In genomic region chr12:111670371-111670971, GRCm38 (mm10) we compare ENCODE assay signal across 7 mouse cellular contexts. TPM values are rescaled to one million over a fixed set of nuclear protein-coding genes. Genes with fewer than 3 reads are reported as not detected.
DNase-seq lines count a peak whose midpoint lies in the region; ATAC-seq and TF ChIP-seq lines count a peak whose summit lies in the region.

No protein-coding gene starts in this region.

- H3K36me3 ChIP-seq in hindbrain, postnatal 0 days (ENCODE audit: insufficient read depth, low read length): 0 out of 2 replicates have a peak, but pooled peaks cover 5% of the 10 kb centered on the region
- no peaks in the 10 kb centered on the region for H3K36me3 ChIP-seq in liver, embryonic 15.5 days (replicated peaks)

- no peak for TF ChIP-seq POLR2A in embryonic fibroblast, embryonic 13.5 days (IDR thresholded peaks at IDR 0.05; ENCODE audit: low read depth, low read length)

- peak overlapping the region; percentile 97 for H3K9ac ChIP-seq in hindbrain, postnatal 0 days (replicated peaks; ENCODE audit: low read length)
- H3K9ac ChIP-seq in liver, embryonic 15.5 days: no peak overlapping the region

- peaks cover 6% of the 10 kb centered on the region for H3K4me1 ChIP-seq in embryonic fibroblast, embryonic 13.5 days (ENCODE audit: control insufficient read depth, insufficient read depth, low read length)
- H3K4me1 ChIP-seq in hindbrain, postnatal 0 days (ENCODE audit: insufficient read depth, low read length): peaks cover 17% of the 10 kb centered on the region
- H3K4me1 ChIP-seq in liver, embryonic 15.5 days (replicated peaks): peaks cover 49% of the 10 kb centered on the region

- H3K4me3 ChIP-seq in embryonic fibroblast, embryonic 13.5 days (ENCODE audit: insufficient read depth, low read length): peak overlapping the region; percentile 56; the same call in 1 of the 2 replicates
- H3K4me3 ChIP-seq in hindbrain, postnatal 0 days (ENCODE audit: low read length): peak overlapping the region; percentile 85
- peak overlapping the region; percentile 47 for H3K4me3 ChIP-seq in liver, embryonic 15.5 days (replicated peaks)

- H3K4me2 ChIP-seq in hindbrain, postnatal 0 days (ENCODE audit: low read depth, low read length): peak overlapping the region; percentile 77
- H3K4me2 ChIP-seq in liver, embryonic 15.5 days: peak overlapping the region; percentile 67

- no peak for TF ChIP-seq CTCF in embryonic fibroblast, embryonic 13.5 days (IDR thresholded peaks at IDR 0.05; ENCODE audit: borderline replicate concordance, insufficient read depth, low read length)
- no peak for TF ChIP-seq CTCF in hindbrain, postnatal 0 days (IDR thresholded peaks at IDR 0.05; ENCODE audit: low read depth)

- H3K27ac ChIP-seq in embryonic fibroblast, embryonic 13.5 days (ENCODE audit: insufficient read depth, low read length): no peak overlapping the region
- peak overlapping the region; percentile 97; the same call in 1 of the 2 replicates for H3K27ac ChIP-seq in hindbrain, postnatal 0 days
- no peak overlapping the region for H3K27ac ChIP-seq in liver, embryonic 15.5 days (replicated peaks)

- no peak for ATAC-seq in hindbrain, postnatal 0 days
- ATAC-seq in liver, embryonic 15.5 days (ENCODE audit: insufficient read depth): no peak
- no peak for ATAC-seq in monocyte, adult 5-6 weeks (replicated peaks; ENCODE audit: insufficient number of reproducible peaks, low FRiP score, low TSS enrichment, poor library complexity, severe bottlenecking)

- H3K9me3 ChIP-seq in hindbrain, postnatal 0 days (ENCODE audit: low read length): no peaks in the 10 kb centered on the region
- no peaks in the 10 kb centered on the region for H3K9me3 ChIP-seq in liver, embryonic 15.5 days (replicated peaks)

- DNase-seq in ES-CJ7 (ENCODE audit: low read depth, low spot score) (peak; percentile 91), R1 (ENCODE audit: low read depth, low spot score) (peak; percentile 88)
- DNase-seq in hindbrain, postnatal 0 days (ENCODE audit: low spot score): peak; percentile 46
- DNase-seq in retina, embryonic 14.5 days (ENCODE audit: low spot score): peak; percentile 45

- WGBS in hindbrain, postnatal 0 days: 4% methylated on average over 29 of the region's 29 CpGs
- 14% methylated on average over 29 of the region's 29 CpGs for WGBS in liver, embryonic 15.5 days (ENCODE audit: insufficient replicate concordance)

- no peaks in the 10 kb centered on the region for H3K27me3 ChIP-seq in hindbrain, postnatal 0 days (ENCODE audit: insufficient read depth, low read length)
- H3K27me3 ChIP-seq in liver, embryonic 15.5 days: peaks cover 77% of the 10 kb centered on the region

RNA-seq across cellular contexts. Expression of gene Ckb, which starts 1.7 kb away (rescaled TPM):
- polyA plus RNA-seq in embryonic fibroblast, embryonic 13.5 days (2011; ENCODE audit: insufficient read length, low read depth, missing spikeins): 43.8 and 84.3 TPM in 2 replicates
- total RNA-seq in hindbrain, postnatal 0 days (2014; rRNA removed): 3,255 and 3,584 TPM in 2 replicates
- 2,405 and 2,624 TPM in 2 replicates for polyA plus RNA-seq in hindbrain, postnatal 0 days (2015; fragmentation: Nextera tagmentation; extraction: Ambion mirVana)
- polyA plus RNA-seq in liver, embryonic 15.5 days (2015; fragmentation: Nextera tagmentation; extraction: Ambion mirVana): 41.9 and 45.7 TPM in 2 replicates
- total RNA-seq in monocyte, adult 5-6 weeks (2017): 21.5 to 39.0 TPM (median 37.5 TPM) in 3 replicates

RNA-seq across cellular contexts. Expression of gene Trmt61a, which starts 7.4 kb away (rescaled TPM):
- polyA plus RNA-seq in embryonic fibroblast, embryonic 13.5 days (2011; ENCODE audit: insufficient read length, low read depth, missing spikeins): 9.0 and 13.0 TPM in 2 replicates
- total RNA-seq in hindbrain, postnatal 0 days (2014; rRNA removed): 29.7 and 32.7 TPM in 2 replicates
- polyA plus RNA-seq in hindbrain, postnatal 0 days (2015; fragmentation: Nextera tagmentation; extraction: Ambion mirVana): 9.2 TPM in 2 replicates
- 5.9 and 7.3 TPM in 2 replicates for polyA plus RNA-seq in liver, embryonic 15.5 days (2015; fragmentation: Nextera tagmentation; extraction: Ambion mirVana)
- 2.2 to 2.7 TPM (median 2.5 TPM) in 3 replicates for total RNA-seq in monocyte, adult 5-6 weeks (2017)

RNA-seq across cellular contexts. Expression of gene Bag5, which starts 42.6 kb away (rescaled TPM):
- polyA plus RNA-seq in embryonic fibroblast, embryonic 13.5 days (2011; ENCODE audit: insufficient read length, low read depth, missing spikeins): 29.3 and 35.9 TPM in 2 replicates
- 21.1 and 22.7 TPM in 2 replicates for total RNA-seq in hindbrain, postnatal 0 days (2014; rRNA removed)
- polyA plus RNA-seq in hindbrain, postnatal 0 days (2015; fragmentation: Nextera tagmentation; extraction: Ambion mirVana): 60.1 and 64.3 TPM in 2 replicates
- 15.8 and 15.9 TPM in 2 replicates for polyA plus RNA-seq in liver, embryonic 15.5 days (2015; fragmentation: Nextera tagmentation; extraction: Ambion mirVana)
- total RNA-seq in monocyte, adult 5-6 weeks (2017): 37.2 to 42.3 TPM (median 41.6 TPM) in 3 replicates

RNA-seq across cellular contexts. Expression of gene Apopt1, which starts 42.6 kb away (rescaled TPM):
- polyA plus RNA-seq in embryonic fibroblast, embryonic 13.5 days (2011; ENCODE audit: insufficient read length, low read depth, missing spikeins): 29.9 and 38.2 TPM in 2 replicates
- total RNA-seq in hindbrain, postnatal 0 days (2014; rRNA removed): 23.6 and 28.1 TPM in 2 replicates
- polyA plus RNA-seq in hindbrain, postnatal 0 days (2015; fragmentation: Nextera tagmentation; extraction: Ambion mirVana): 60.3 and 63.9 TPM in 2 replicates
- polyA plus RNA-seq in liver, embryonic 15.5 days (2015; fragmentation: Nextera tagmentation; extraction: Ambion mirVana): 18.1 and 18.2 TPM in 2 replicates
- total RNA-seq in monocyte, adult 5-6 weeks (2017): 27.2 to 45.4 TPM (median 29.7 TPM) in 3 replicates

Comparison
In these comparisons a context has a peak if more than half of its experiments do, and no peak if none do; other contexts are left out.
1. RNA of gene Ckb, which starts 1.7 kb away (polyA plus RNA-seq): 2,405 to 2,624 TPM in hindbrain, postnatal 0 days; 43.8 to 84.3 TPM in embryonic fibroblast, embryonic 13.5 days and 41.9 to 45.7 TPM in liver, embryonic 15.5 days; every median in the first group is over 10 times any median in the second.
2. Peak in every context shown above with its lines, with median percentiles within 50 percentile points of each other: DNase-seq and H3K4me3 ChIP-seq.